Mouse (Mus musculus): ENCODE data around the gene Rnd2. TPM values are rescaled to one million over a fixed set of nuclear protein-coding genes. Genes with fewer than 3 reads are reported as not detected.

Gene Rnd2
- polyA plus RNA-seq, 1 experiment: 19.2 TPM

GRCm38 (mm10) chr11:101455627-101456026 is 9.2 kb upstream of the Rnd2 start:
- Histone ChIP-seq H3K79me2 (ENCODE audit: control insufficient read depth, insufficient read depth) (peaks cover 35% of the 10 kb centered on the region), H3ac (ENCODE audit: control insufficient read depth, insufficient read length, low read depth) (no peak overlapping the region), H3K79me3 (ENCODE audit: low read depth) (peaks cover 6% of the 10 kb centered on the region), H3K27me3 (ENCODE audit: control insufficient read depth, insufficient read depth, insufficient read length) (no peaks in the 10 kb centered on the region), H3K4me3 (ENCODE audit: insufficient read depth, poor library complexity, severe bottlenecking) (no peak overlapping the region), H3K36me3 (ENCODE audit: control insufficient read depth, insufficient read depth) (peaks cover 41% of the 10 kb centered on the region)
- TF ChIP-seq CEBPB (IDR thresholded peaks at IDR 0.05; ENCODE audit: low read depth): no peak
- TF ChIP-seq CTCF (IDR thresholded peaks at IDR 0.05; ENCODE audit: control insufficient read depth, insufficient read depth, insufficient read length): no peak
- no peak for TF ChIP-seq MYOD1 (IDR thresholded peaks at IDR 0.05; ENCODE audit: control insufficient read depth, insufficient read length, low read depth)

GRCm38 (mm10) chr11:101457631-101458030 is 7.2 kb upstream of the Rnd2 start:
- peaks cover 5% of the 10 kb centered on the region for H3K79me3 ChIP-seq (ENCODE audit: low read depth)
- H3K36me3 ChIP-seq (ENCODE audit: control insufficient read depth, insufficient read depth): peaks cover 59% of the 10 kb centered on the region
- H3K27me3 ChIP-seq (ENCODE audit: control insufficient read depth, insufficient read depth, insufficient read length): no peaks in the 10 kb centered on the region
- no peak overlapping the region for H3K4me3 ChIP-seq (ENCODE audit: insufficient read depth, poor library complexity, severe bottlenecking)
- peaks cover 24% of the 10 kb centered on the region for H3K79me2 ChIP-seq (ENCODE audit: control insufficient read depth, insufficient read depth)
- TF ChIP-seq CTCF (IDR thresholded peaks at IDR 0.05; ENCODE audit: control insufficient read depth, insufficient read depth, insufficient read length) (no peak), MYOD1 (IDR thresholded peaks at IDR 0.05; ENCODE audit: control insufficient read depth, insufficient read length, low read depth) (no peak), MYOG (IDR thresholded peaks at IDR 0.05; ENCODE audit: control insufficient read depth, extremely low read depth, insufficient read length) (no peak), MAX (IDR thresholded peaks at IDR 0.05) (no peak), CEBPB (IDR thresholded peaks at IDR 0.05; ENCODE audit: low read depth) (no peak), USF1 (IDR thresholded peaks at IDR 0.05; ENCODE audit: low read depth) (no peak), FOSL1 (IDR thresholded peaks at IDR 0.05; ENCODE audit: insufficient read depth, low read length, poor library complexity, severe bottlenecking) (no peak)
- H3ac ChIP-seq (ENCODE audit: control insufficient read depth, insufficient read length, low read depth): no peak overlapping the region

GRCm38 (mm10) chr11:101458217-101458616 is 6.6 kb upstream of the Rnd2 start:
- H3K4me3 ChIP-seq (ENCODE audit: insufficient read depth, poor library complexity, severe bottlenecking): no peak overlapping the region
- TF ChIP-seq FOSL1 (IDR thresholded peaks at IDR 0.05; ENCODE audit: insufficient read depth, low read length, poor library complexity, severe bottlenecking) (no peak), MYOD1 (IDR thresholded peaks at IDR 0.05; ENCODE audit: control insufficient read depth, insufficient read length, low read depth) (no peak), MAX (IDR thresholded peaks at IDR 0.05) (no peak), CTCF (IDR thresholded peaks at IDR 0.05; ENCODE audit: control insufficient read depth, insufficient read depth, insufficient read length) (no peak), MYOG (IDR thresholded peaks at IDR 0.05; ENCODE audit: control insufficient read depth, extremely low read depth, insufficient read length) (no peak), CEBPB (IDR thresholded peaks at IDR 0.05; ENCODE audit: low read depth) (no peak), USF1 (IDR thresholded peaks at IDR 0.05; ENCODE audit: low read depth) (no peak)
- H3K36me3 ChIP-seq (ENCODE audit: control insufficient read depth, insufficient read depth): peaks cover 62% of the 10 kb centered on the region
- H3ac ChIP-seq (ENCODE audit: control insufficient read depth, insufficient read length, low read depth): no peak overlapping the region
- peaks cover 26% of the 10 kb centered on the region for H3K79me2 ChIP-seq (ENCODE audit: control insufficient read depth, insufficient read depth)
- peaks cover 2% of the 10 kb centered on the region for H3K79me3 ChIP-seq (ENCODE audit: low read depth)
- H3K27me3 ChIP-seq (ENCODE audit: control insufficient read depth, insufficient read depth, insufficient read length): no peaks in the 10 kb centered on the region

- Histone ChIP-seq H3K79me3 (ENCODE audit: low read depth) (peaks cover 6% of the 10 kb centered on the region), H3ac (ENCODE audit: control insufficient read depth, insufficient read length, low read depth) (no peak overlapping the region), H3K4me3 (ENCODE audit: insufficient read depth, poor library complexity, severe bottlenecking) (no peak overlapping the region), H3K36me3 (ENCODE audit: control insufficient read depth, insufficient read depth) (peaks cover 59% of the 10 kb centered on the region), H3K79me2 (ENCODE audit: control insufficient read depth, insufficient read depth) (peaks cover 34% of the 10 kb centered on the region), H3K27me3 (ENCODE audit: control insufficient read depth, insufficient read depth, insufficient read length) (no peaks in the 10 kb centered on the region)
- no peak for TF ChIP-seq MYOD1 (IDR thresholded peaks at IDR 0.05; ENCODE audit: control insufficient read depth, insufficient read length, low read depth)
These were observed 5.1 kb upstream of the Rnd2 start for GRCm38 (mm10) chr11:101459716-101460115.

- Histone ChIP-seq H3K4me3 (ENCODE audit: insufficient read depth, poor library complexity, severe bottlenecking) (no peak overlapping the region), H3K27me3 (ENCODE audit: control insufficient read depth, insufficient read depth, insufficient read length) (no peaks in the 10 kb centered on the region), H3K36me3 (ENCODE audit: control insufficient read depth, insufficient read depth) (peaks cover 59% of the 10 kb centered on the region), H3K79me2 (ENCODE audit: control insufficient read depth, insufficient read depth) (peaks cover 35% of the 10 kb centered on the region), H3K79me3 (ENCODE audit: low read depth) (peaks cover 6% of the 10 kb centered on the region), H3ac (ENCODE audit: control insufficient read depth, insufficient read length, low read depth) (no peak overlapping the region)
- no peak for TF ChIP-seq MYOD1 (IDR thresholded peaks at IDR 0.05; ENCODE audit: control insufficient read depth, insufficient read length, low read depth)
- no peak for TF ChIP-seq CTCF (IDR thresholded peaks at IDR 0.05; ENCODE audit: control insufficient read depth, insufficient read depth, insufficient read length)
- no peak for TF ChIP-seq MYOG (IDR thresholded peaks at IDR 0.05; ENCODE audit: control insufficient read depth, extremely low read depth, insufficient read length)
- no peak for TF ChIP-seq CEBPB (IDR thresholded peaks at IDR 0.05; ENCODE audit: low read depth)
- TF ChIP-seq MAX (IDR thresholded peaks at IDR 0.05): no peak
- no peak for TF ChIP-seq USF1 (IDR thresholded peaks at IDR 0.05; ENCODE audit: low read depth)
- TF ChIP-seq FOSL1 (IDR thresholded peaks at IDR 0.05; ENCODE audit: insufficient read depth, low read length, poor library complexity, severe bottlenecking): no peak
These were observed 4.5 kb upstream of the Rnd2 start for GRCm38 (mm10) chr11:101460321-101460720.

- Histone ChIP-seq H3K27me3 (ENCODE audit: control insufficient read depth, insufficient read depth, insufficient read length) (no peaks in the 10 kb centered on the region), H3K36me3 (ENCODE audit: control insufficient read depth, insufficient read depth) (peaks cover 54% of the 10 kb centered on the region), H3K79me3 (ENCODE audit: low read depth) (peaks cover 6% of the 10 kb centered on the region), H3ac (ENCODE audit: control insufficient read depth, insufficient read length, low read depth) (no peak overlapping the region), H3K4me3 (ENCODE audit: insufficient read depth, poor library complexity, severe bottlenecking) (no peak overlapping the region), H3K79me2 (ENCODE audit: control insufficient read depth, insufficient read depth) (peaks cover 32% of the 10 kb centered on the region)
- no peak for TF ChIP-seq MAX (IDR thresholded peaks at IDR 0.05)
- TF ChIP-seq MYOD1 (IDR thresholded peaks at IDR 0.05; ENCODE audit: control insufficient read depth, insufficient read length, low read depth): no peak
- no peak for TF ChIP-seq CTCF (IDR thresholded peaks at IDR 0.05; ENCODE audit: control insufficient read depth, insufficient read depth, insufficient read length)
- no peak for TF ChIP-seq FOSL1 (IDR thresholded peaks at IDR 0.05; ENCODE audit: insufficient read depth, low read length, poor library complexity, severe bottlenecking)
- no peak for TF ChIP-seq USF1 (IDR thresholded peaks at IDR 0.05; ENCODE audit: low read depth)
- TF ChIP-seq CEBPB (IDR thresholded peaks at IDR 0.05; ENCODE audit: low read depth): no peak
- TF ChIP-seq MYOG (IDR thresholded peaks at IDR 0.05; ENCODE audit: control insufficient read depth, extremely low read depth, insufficient read length): no peak
These were observed 2.7 kb upstream of the Rnd2 start for GRCm38 (mm10) chr11:101462141-101462540.
